Mouse (Mus musculus): Measurements from ENCODE around the gene Smyd2.

Smyd2 gene

GRCm38 (mm10) chr1:189921818-189922592 lies at the start of gene Smyd2:
Gene Smyd2 (minus strand): TSS chr1:189922363.
- DNase-seq (ENCODE audit: low spot score): peak; percentile 79

- no peak for DNase-seq (ENCODE audit: low spot score)
These were observed 48.2 kb upstream of the Smyd2 start for GRCm38 (mm10) chr1:189970381-189970780.

- DNase-seq (ENCODE audit: low spot score): no peak
These were observed 45.9 kb upstream of the Smyd2 start for GRCm38 (mm10) chr1:189968027-189968426.

- no peak for DNase-seq (ENCODE audit: low spot score)
These were observed 38.3 kb upstream of the Smyd2 start for GRCm38 (mm10) chr1:189960481-189960880.

GRCm38 (mm10) chr1:189959802-189960201 lies 37.6 kb upstream of the Smyd2 start:
- no peak for DNase-seq (ENCODE audit: low spot score)

- no peak for DNase-seq (ENCODE audit: low spot score)
These were observed 29.7 kb upstream of the Smyd2 start for GRCm38 (mm10) chr1:189951861-189952260.

GRCm38 (mm10) chr1:189947411-189947810 lies 25.2 kb upstream of the Smyd2 start:
- DNase-seq (ENCODE audit: low spot score): peak; percentile 56

GRCm38 (mm10) chr1:189946126-189946525 lies 24.0 kb upstream of the Smyd2 start:
- no peak for DNase-seq (ENCODE audit: low spot score)

- DNase-seq (ENCODE audit: low spot score): no peak
These were observed 19.6 kb upstream of the Smyd2 start for GRCm38 (mm10) chr1:189941786-189942185.

GRCm38 (mm10) chr1:189936436-189937105 lies 14.4 kb upstream of the Smyd2 start:
- no peak for DNase-seq (ENCODE audit: low spot score)

- DNase-seq (ENCODE audit: low spot score): peak; percentile 44
These were observed 11.5 kb upstream of the Smyd2 start for GRCm38 (mm10) chr1:189933480-189934202.

- DNase-seq (ENCODE audit: low spot score): peak; percentile 66
These were observed 10.8 kb upstream of the Smyd2 start for GRCm38 (mm10) chr1:189932976-189933375.

- DNase-seq (ENCODE audit: low spot score): peak; percentile 62
These were observed 10.0 kb upstream of the Smyd2 start for GRCm38 (mm10) chr1:189932190-189932589.

GRCm38 (mm10) chr1:189929896-189930295 lies 7.7 kb upstream of the Smyd2 start:
- no peak for DNase-seq (ENCODE audit: low spot score)

GRCm38 (mm10) chr1:189927644-189928043 lies 5.5 kb upstream of the Smyd2 start:
- DNase-seq (ENCODE audit: low spot score): peak; percentile 83

- DNase-seq (ENCODE audit: low spot score): no peak
These were observed 4.1 kb upstream of the Smyd2 start for GRCm38 (mm10) chr1:189926279-189926678.

- DNase-seq (ENCODE audit: low spot score): no peak
These were observed 1.9 kb upstream of the Smyd2 start for GRCm38 (mm10) chr1:189923871-189924568.

GRCm38 (mm10) chr1:189923157-189923556 lies 994 bp upstream of the Smyd2 start:
- DNase-seq (ENCODE audit: low spot score): no peak

GRCm38 (mm10) chr1:189922721-189923120 lies 558 bp upstream of the Smyd2 start:
- no peak for DNase-seq (ENCODE audit: low spot score)

- DNase-seq (ENCODE audit: low spot score): peak; percentile 40
These were observed 670 bp downstream of the Smyd2 start for GRCm38 (mm10) chr1:189921568-189921817.

- no peak for DNase-seq (ENCODE audit: low spot score)
These were observed 1.2 kb downstream of the Smyd2 start for GRCm38 (mm10) chr1:189920701-189921567.
